Mouse (Mus musculus): ENCODE results near the gene Asic2.

DNA sequence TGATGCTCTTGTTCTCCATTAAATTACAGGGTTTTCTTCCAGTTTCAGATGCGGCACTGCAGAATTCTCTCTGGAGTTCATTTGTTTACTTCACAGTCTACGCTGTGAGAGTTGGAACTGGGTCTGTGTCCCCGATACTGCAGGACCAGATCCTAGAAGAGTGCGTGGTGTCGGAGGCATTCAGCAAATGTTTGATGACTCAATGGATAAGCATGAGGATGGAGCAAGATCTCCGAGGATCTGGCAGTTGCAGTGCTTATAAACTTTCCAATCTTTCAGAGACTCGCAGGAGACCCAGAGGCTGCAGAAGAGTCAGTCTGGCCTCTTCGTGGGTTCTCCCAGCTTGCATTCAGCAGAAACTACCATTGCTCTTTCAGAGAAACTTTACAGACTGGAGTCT lies 566.0 kb downstream of the Asic2 start:
- no peak for TF ChIP-seq CTCF (conservative IDR thresholded peaks at IDR 0.05; ENCODE audit: insufficient read depth, insufficient read length, low read depth, low read length)
- TF ChIP-seq POLR2A (IDR thresholded peaks at IDR 0.05; ENCODE audit: low read depth, low read length) = no peak
